Mouse (Mus musculus): ENCODE results near the gene Rab7.

DNA sequence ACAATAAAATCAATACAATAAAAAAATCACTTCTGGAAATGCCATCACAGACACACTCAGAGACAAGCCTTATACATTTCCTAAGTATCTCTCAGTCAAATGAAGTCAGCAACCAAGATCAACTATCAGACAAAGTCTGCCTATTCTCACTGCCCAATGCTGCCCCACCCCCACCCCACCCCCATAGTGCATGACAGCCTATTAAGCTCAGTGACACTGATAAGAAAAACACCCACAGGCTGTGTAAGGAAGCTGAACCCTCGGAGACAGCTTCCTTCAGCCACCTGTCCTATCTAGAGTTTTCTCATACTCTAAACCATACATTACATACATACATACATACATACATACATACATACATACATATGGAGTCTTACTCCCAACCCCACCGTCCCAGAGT is 29.3 kb downstream of the Rab7 start:
- TF ChIP-seq CTCF (IDR thresholded peaks at IDR 0.05; ENCODE audit: borderline replicate concordance, extremely low read depth, insufficient read depth, insufficient read length) (no peak), POLR2A (IDR thresholded peaks at IDR 0.05; ENCODE audit: borderline replicate concordance, extremely low read depth, insufficient read depth, insufficient read length, poor library complexity, severe bottlenecking) (no peak)

All from brain, embryonic 14.5 days (tissue).